Mouse (Mus musculus) heart, adult 2 months (tissue): ENCODE measurements at regions not wholly inside any gene's neighbourhood (a gene's known extent, or its start where the extent isn't known, plus 50 kb on each side); places are given as distances from the start of the nearest gene placed in this dataset.

Experiments used
- CTCF ChIP-seq: fragments of 200-600 bp; IDR thresholded peaks from 2 replicates; pipeline ENCODE4 v1.8.1; 2022; ENCODE audit warnings: antibody characterized with exemption, mild to moderate bottlenecking, moderate library complexity
- EP300 ChIP-seq: fragments of 200-500 bp; IDR thresholded peaks from 2 replicates; pipeline ENCODE4 v1.6.1; 2011; ENCODE audit warnings: low read depth, low read length, control low read depth; ENCODE audit not compliant: insufficient read depth
- POLR2A ChIP-seq: fragments of 200-500 bp; IDR thresholded peaks from 2 replicates; pipeline ENCODE4 v1.6.1; 2011; ENCODE audit warnings: mild to moderate bottlenecking, low read depth, low read length, control low read depth; ENCODE audit not compliant: insufficient read depth

GRCm38 (mm10) chr13:45307226-45307625, 82.3 kb upstream of the Mylip start:
- TF ChIP-seq CTCF (no peak), POLR2A (no peak), EP300 (no peak)
